Mouse (Mus musculus) neural tube, embryonic 11.5 days (tissue): ENCODE data around the gene Ifnk. TPM values are rescaled to one million over a fixed set of nuclear protein-coding genes. Genes with fewer than 3 reads are reported as not detected.

Experiments used
- ATAC-seq: fragments of 200-750 bp; cut with Nextera tagmentation; 2 replicates; pipeline ENCODE4 v1.8.0; 2017; ENCODE audit warnings: moderate number of reproducible peaks, mild to moderate bottlenecking, moderate TSS enrichment, moderate library complexity; ENCODE audit not compliant: insufficient read depth, low FRiP score, low TSS enrichment
- DNase-seq: peaks from one replicate; pipeline ENCODE4 v3.0.0-alpha.2; 2015; ENCODE audit warnings: low spot score
- H3K27ac ChIP-seq: fragments of 300-500 bp; sonication (generic); 2 replicates; pipeline ENCODE4 v1.5.1; 2014; ENCODE audit warnings: low read depth, mild to moderate bottlenecking, low read length
- H3K27me3 ChIP-seq: fragments of 300-500 bp; sonication (generic); 2 replicates; pipeline ENCODE4 v1.6.1; 2014; ENCODE audit warnings: mild to moderate bottlenecking, low read length, mixed read lengths; ENCODE audit not compliant: control insufficient read depth, insufficient read depth
- H3K36me3 ChIP-seq: fragments of 300-500 bp; sonication (generic); 2 replicates; pipeline ENCODE4 v1.6.1; 2014; ENCODE audit warnings: mild to moderate bottlenecking, low read length, moderate library complexity, mixed read lengths; ENCODE audit not compliant: control insufficient read depth, insufficient read depth
- H3K4me1 ChIP-seq: fragments of 300-500 bp; sonication (generic); 2 replicates; pipeline ENCODE4 v1.6.1; 2014; ENCODE audit warnings: low read length, mixed read lengths; ENCODE audit not compliant: control insufficient read depth, insufficient read depth
- H3K4me2 ChIP-seq: fragments of 300-500 bp; sonication (generic); 2 replicates; pipeline ENCODE4 v1.6.1; 2014; ENCODE audit warnings: low read depth, mild to moderate bottlenecking, moderate library complexity
- H3K4me3 ChIP-seq: fragments of 300-500 bp; sonication (generic); 2 replicates; pipeline ENCODE4 v1.5.1; 2014; ENCODE audit warnings: low read depth, low read length
- H3K9ac ChIP-seq: fragments of 300-500 bp; sonication (generic); 2 replicates; pipeline ENCODE4 v1.6.1; 2014; ENCODE audit warnings: mild to moderate bottlenecking, low read length
- H3K9me3 ChIP-seq: fragments of 300-500 bp; sonication (generic); 2 replicates; pipeline ENCODE4 v1.6.1; 2016; ENCODE audit warnings: low read length; ENCODE audit not compliant: control insufficient read depth
- WGBS: fragments of 180-500 bp; shearing (Covaris S2); extraction: QIAGEN DNeasy Blood & Tissue Kit; methylation state at CpG from one replicate; pipeline ENCODE4 v1.1.7; 2014; 5-methylcytosine and 5-hydroxymethylcytosine counted together
- polyA plus RNA-seq: library from polyadenylated mRNA; unstranded; fragments of >200 nt; fragmentation: Nextera tagmentation; extraction: Ambion mirVana; gene quantifications from 2 replicates; pipeline ENCODE4 v1.2.1, GENCODE M21; 2014

Ifnk gene
- polyA plus RNA-seq, 1 experiment from 2014 or later: 0.50 TPM

- peaks cover 4% of the 10 kb centered on the region; the same call in 1 of the 2 replicates for H3K4me1 ChIP-seq
- no peaks in the 10 kb centered on the region for H3K9me3 ChIP-seq
- no peak overlapping the region for H3K27ac ChIP-seq
- H3K27me3 ChIP-seq: no peaks in the 10 kb centered on the region
- WGBS: 92% methylated on average over 8 of the region's 8 CpGs
- no peaks in the 10 kb centered on the region for H3K36me3 ChIP-seq
- ATAC-seq: no peak
- no peak overlapping the region for H3K4me3 ChIP-seq
- DNase-seq: no peak
- no peak overlapping the region for H3K9ac ChIP-seq
- no peak overlapping the region for H3K4me2 ChIP-seq
These were observed 31.3 kb upstream of the Ifnk start for GRCm38 (mm10) chr4:35120575-35120974.

- Histone ChIP-seq H3K9me3 (no peaks in the 10 kb centered on the region), H3K9ac (no peak overlapping the region), H3K4me1 (peaks cover 8% of the 10 kb centered on the region; the same call in 1 of the 2 replicates), H3K27ac (no peak overlapping the region), H3K4me2 (no peak overlapping the region), H3K4me3 (no peak overlapping the region), H3K27me3 (no peaks in the 10 kb centered on the region), H3K36me3 (no peaks in the 10 kb centered on the region)
- WGBS: 60% methylated on average over 12 of the region's 12 CpGs
- DNase-seq (peak; percentile 40), ATAC-seq (no peak)
These were observed 30.8 kb upstream of the Ifnk start for GRCm38 (mm10) chr4:35121060-35121459.

- no peak overlapping the region for H3K4me3 ChIP-seq
- DNase-seq (no peak), ATAC-seq (no peak)
- no peaks in the 10 kb centered on the region for H3K36me3 ChIP-seq
- H3K27ac ChIP-seq: no peak overlapping the region
- peaks cover 12% of the 10 kb centered on the region; the same call in 1 of the 2 replicates for H3K4me1 ChIP-seq
- WGBS: 64% methylated on average over 5 of the region's 5 CpGs
- no peaks in the 10 kb centered on the region for H3K27me3 ChIP-seq
- no peak overlapping the region for H3K9ac ChIP-seq
- H3K4me2 ChIP-seq: no peak overlapping the region
- no peaks in the 10 kb centered on the region for H3K9me3 ChIP-seq
These were observed 28.8 kb upstream of the Ifnk start for GRCm38 (mm10) chr4:35123087-35123486.

GRCm38 (mm10) chr4:35124027-35124426 is 27.8 kb upstream of the Ifnk start:
- Histone ChIP-seq H3K4me1 (peaks cover 12% of the 10 kb centered on the region; the same call in 1 of the 2 replicates), H3K9ac (no peak overlapping the region), H3K27me3 (no peaks in the 10 kb centered on the region), H3K9me3 (no peaks in the 10 kb centered on the region), H3K27ac (no peak overlapping the region), H3K4me2 (no peak overlapping the region), H3K4me3 (no peak overlapping the region), H3K36me3 (no peaks in the 10 kb centered on the region)
- DNase-seq (no peak), ATAC-seq (no peak)
- WGBS: 85% methylated on average over 11 of the region's 11 CpGs

- Histone ChIP-seq H3K4me3 (no peak overlapping the region), H3K27ac (peak overlapping the region; percentile 40; the same call in 1 of the 2 replicates), H3K9me3 (no peaks in the 10 kb centered on the region), H3K4me1 (peaks cover 12% of the 10 kb centered on the region; the same call in 1 of the 2 replicates), H3K4me2 (no peak overlapping the region), H3K36me3 (no peaks in the 10 kb centered on the region), H3K27me3 (no peaks in the 10 kb centered on the region), H3K9ac (no peak overlapping the region)
- DNase-seq (peak; percentile 71), ATAC-seq (peak; percentile 85)
- 7% methylated on average over 6 of the region's 6 CpGs for WGBS
These were observed 26.5 kb upstream of the Ifnk start for GRCm38 (mm10) chr4:35125299-35125777.

- H3K9me3 ChIP-seq: no peaks in the 10 kb centered on the region
- no peak overlapping the region for H3K4me2 ChIP-seq
- WGBS: 57% methylated on average over 9 of the region's 9 CpGs
- no peak overlapping the region for H3K27ac ChIP-seq
- no peak overlapping the region for H3K9ac ChIP-seq
- H3K27me3 ChIP-seq: no peaks in the 10 kb centered on the region
- H3K36me3 ChIP-seq: no peaks in the 10 kb centered on the region
- H3K4me1 ChIP-seq: peaks cover 12% of the 10 kb centered on the region; the same call in 1 of the 2 replicates
- no peak for DNase-seq
- H3K4me3 ChIP-seq: no peak overlapping the region
- no peak for ATAC-seq
These were observed 25.1 kb upstream of the Ifnk start for GRCm38 (mm10) chr4:35126776-35127175.

GRCm38 (mm10) chr4:35127759-35128158 is 24.1 kb upstream of the Ifnk start:
- no peaks in the 10 kb centered on the region for H3K27me3 ChIP-seq
- no peak overlapping the region for H3K4me2 ChIP-seq
- no peak overlapping the region for H3K9ac ChIP-seq
- H3K4me3 ChIP-seq: no peak overlapping the region
- no peak overlapping the region for H3K27ac ChIP-seq
- H3K36me3 ChIP-seq: no peaks in the 10 kb centered on the region
- DNase-seq (no peak), ATAC-seq (no peak)
- no peaks in the 10 kb centered on the region for H3K9me3 ChIP-seq
- WGBS: 60% methylated on average over 6 of the region's 6 CpGs
- peaks cover 9% of the 10 kb centered on the region; the same call in 1 of the 2 replicates for H3K4me1 ChIP-seq

GRCm38 (mm10) chr4:35130411-35130948 is 21.4 kb upstream of the Ifnk start:
- H3K4me3 ChIP-seq: no peak overlapping the region
- DNase-seq (no peak), ATAC-seq (no peak)
- H3K27me3 ChIP-seq: no peaks in the 10 kb centered on the region
- no peaks in the 10 kb centered on the region for H3K9me3 ChIP-seq
- no peak overlapping the region for H3K4me2 ChIP-seq
- peaks cover 8% of the 10 kb centered on the region; the same call in 1 of the 2 replicates for H3K4me1 ChIP-seq
- H3K36me3 ChIP-seq: no peaks in the 10 kb centered on the region
- no peak overlapping the region for H3K27ac ChIP-seq
- no peak overlapping the region for H3K9ac ChIP-seq
- 73% methylated on average over 6 of the region's 6 CpGs for WGBS

GRCm38 (mm10) chr4:35131592-35131991 is 20.3 kb upstream of the Ifnk start:
- H3K27ac ChIP-seq: no peak overlapping the region

More at GRCm38 (mm10) chr4:35131592-35131991, 20.3 kb upstream of the Ifnk start:
- 77% methylated on average over 4 of the region's 4 CpGs for WGBS
- H3K4me3 ChIP-seq: no peak overlapping the region
- 0 out of 2 replicates have a peak, but pooled peaks cover 4% of the 10 kb centered on the region for H3K4me1 ChIP-seq
- DNase-seq: no peak
- H3K36me3 ChIP-seq: no peaks in the 10 kb centered on the region
- H3K9me3 ChIP-seq: no peaks in the 10 kb centered on the region
- H3K9ac ChIP-seq: no peak overlapping the region
- no peak overlapping the region for H3K4me2 ChIP-seq
- H3K27me3 ChIP-seq: no peaks in the 10 kb centered on the region
- no peak for ATAC-seq
